Comparison of ENCODE assay signal across 16 mouse cellular contexts in the genomic region with DNA sequence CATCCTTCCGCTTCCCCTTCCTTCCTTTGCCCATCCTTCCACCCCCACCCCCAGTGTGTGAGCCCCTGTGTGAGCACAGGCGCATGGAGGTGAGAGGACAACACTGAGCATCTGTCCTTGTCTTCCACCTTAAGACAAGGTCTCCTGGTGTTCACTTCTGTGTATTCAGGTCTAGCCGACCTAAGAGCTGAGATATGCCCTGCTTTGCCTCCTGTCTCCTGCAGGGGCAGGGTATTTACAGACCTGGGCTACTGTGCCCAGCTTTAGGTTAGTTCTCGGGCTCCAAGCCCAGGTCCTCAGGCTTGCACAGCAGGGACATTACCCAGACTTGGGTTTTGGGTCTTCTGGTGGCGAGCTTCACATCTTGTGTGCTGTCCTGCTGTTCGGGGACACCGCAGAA. TPM values are rescaled to one million over a fixed set of nuclear protein-coding genes. Genes with fewer than 3 reads are reported as not detected.
A peak's percentile ranks its signal among the peaks of the same experiment; 100 is the strongest.
DNase-seq lines count a peak whose midpoint lies in the region; ATAC-seq and TF ChIP-seq lines count a peak whose summit lies in the region.
"Had no signal": no experiment of that assay in that cellular context is flagged by ENCODE, and none has a peak within 500 bp of the region (broad histone marks: within the 10 kb centered on the region; RNA-seq: fewer than 3 reads in every experiment).

No protein-coding gene starts in this region.

- H3K9me3 ChIP-seq in liver, postnatal 0 days (ENCODE audit: low read length), result no peaks in the 10 kb centered on the region
- no peaks in the 10 kb centered on the region for H3K9me3 ChIP-seq in liver, embryonic 11.5 days (ENCODE audit: control insufficient read depth, low read length)
- H3K9me3 ChIP-seq: hindbrain, embryonic 15.5 days; limb, embryonic 15.5 days; megakaryocyte, embryonic 14.5 days; neural tube, embryonic 13.5 days had no signal

- H3K27me3 ChIP-seq in liver, postnatal 0 days (ENCODE audit: insufficient read depth, low read length), result no peaks in the 10 kb centered on the region
- H3K27me3 ChIP-seq in liver, embryonic 11.5 days (replicated peaks; ENCODE audit: control insufficient read depth, insufficient read depth, low read length), result no peaks in the 10 kb centered on the region
- H3K27me3 ChIP-seq: hindbrain, embryonic 15.5 days; limb, embryonic 15.5 days; neural tube, embryonic 13.5 days had no signal

- H3K36me3 ChIP-seq in liver, postnatal 0 days (replicated peaks; ENCODE audit: insufficient read depth, low read length), result no peaks in the 10 kb centered on the region
- no peaks in the 10 kb centered on the region for H3K36me3 ChIP-seq in liver, embryonic 11.5 days (ENCODE audit: control insufficient read depth, insufficient read depth, low read length)
- H3K36me3 ChIP-seq: hindbrain, embryonic 15.5 days; limb, embryonic 15.5 days; neural tube, embryonic 13.5 days had no signal

- H3K4me2 ChIP-seq in liver, postnatal 0 days (ENCODE audit: low read depth, low read length), result no peak overlapping the region
- H3K4me2 ChIP-seq in liver, embryonic 11.5 days, result no peak overlapping the region
- H3K4me2 ChIP-seq: heart, embryonic 11.5 days; hindbrain, embryonic 15.5 days; limb, embryonic 15.5 days; neural tube, embryonic 13.5 days had no signal

- TF ChIP-seq CTCF in liver, postnatal 0 days (IDR thresholded peaks at IDR 0.05; ENCODE audit: low read depth), result peak; percentile 29

- DNase-seq in embryo, embryonic 11 days, result peak; percentile 38
- DNase-seq in embryo, embryonic 10 days (ENCODE audit: low spot score), result no peak
- no peak for DNase-seq in liver, postnatal 0 days
- DNase-seq in liver, embryonic 11.5 days (ENCODE audit: low spot score), result no peak
- peak; percentile 36 for DNase-seq in R1 (ENCODE audit: low read depth, low spot score)
- DNase-seq in mesoderm, embryonic 11.5 days (ENCODE audit: low read depth, low spot score), result peak; percentile 24
- DNase-seq in left cerebral cortex, postnatal 25 days (ENCODE audit: low spot score in 2 of 2), result no peak
- no peak for DNase-seq in cerebellum, postnatal 25 days
- DNase-seq: cerebellum, adult 2 months; kidney, postnatal 25 days; thymus, postnatal 36 days had no signal

- H3K4me3 ChIP-seq in liver, postnatal 0 days (ENCODE audit: low read depth, low read length), result no peak overlapping the region
- H3K4me3 ChIP-seq in liver, embryonic 11.5 days (ENCODE audit: low read depth, low read length), result no peak overlapping the region
- H3K4me3 ChIP-seq: hindbrain, embryonic 15.5 days; limb, embryonic 15.5 days; megakaryocyte, embryonic 14.5 days; neural tube, embryonic 13.5 days had no signal

- no peak overlapping the region for H3K27ac ChIP-seq in liver, postnatal 0 days (ENCODE audit: low read depth)
- no peak overlapping the region for H3K27ac ChIP-seq in liver, embryonic 11.5 days (ENCODE audit: low read depth, low read length)
- H3K27ac ChIP-seq: hindbrain, embryonic 15.5 days; limb, embryonic 15.5 days; neural tube, embryonic 13.5 days had no signal

- intact Hi-C loops in left cerebral cortex, postnatal 25 days (cut with DNase I), result no loop called here

- 56% methylated on average over 7 of the region's 7 CpGs for WGBS in liver, postnatal 0 days (ENCODE audit: insufficient replicate concordance)
- 58% methylated on average over 7 of the region's 7 CpGs for WGBS in liver, embryonic 11.5 days

- H3K9ac ChIP-seq in liver, postnatal 0 days (replicated peaks), result no peak overlapping the region
- H3K9ac ChIP-seq in liver, embryonic 11.5 days (ENCODE audit: low read depth, low read length), result no peak overlapping the region
- H3K9ac ChIP-seq: hindbrain, embryonic 15.5 days; limb, embryonic 15.5 days; neural tube, embryonic 13.5 days had no signal

- ATAC-seq in liver, postnatal 0 days, result no peak
- ATAC-seq in liver, embryonic 11.5 days (replicated peaks; ENCODE audit: low FRiP score), result no peak

- no peak for TF ChIP-seq EP300 in liver, postnatal 0 days (IDR thresholded peaks at IDR 0.05; ENCODE audit: low read depth)

- no peaks in the 10 kb centered on the region for H3K4me1 ChIP-seq in liver, postnatal 0 days (ENCODE audit: insufficient read depth)
- no peaks in the 10 kb centered on the region for H3K4me1 ChIP-seq in liver, embryonic 11.5 days (replicated peaks; ENCODE audit: control insufficient read depth, insufficient read depth, low read length)
- H3K4me1 ChIP-seq: hindbrain, embryonic 15.5 days; limb, embryonic 15.5 days; neural tube, embryonic 13.5 days had no signal

RNA-seq across cellular contexts. Expression of a gene that starts 22.2 kb away (rescaled TPM):
- 27.9 and 31.0 TPM in 2 replicates for polyA plus RNA-seq in liver, postnatal 0 days (2015; fragmentation: Nextera tagmentation; extraction: Ambion mirVana)
- polyA plus RNA-seq in liver, embryonic 11.5 days (2014; fragmentation: Nextera tagmentation; extraction: Ambion mirVana), result 62.4 and 65.3 TPM in 2 replicates
- total RNA-seq in left cerebral cortex, postnatal 25 days (2021), result 10 to 100 TPM; 49.4 to 49.5 TPM

RNA-seq across cellular contexts. Expression of a gene that starts 22.5 kb away (rescaled TPM):
- 0.19 TPM in 2 replicates for polyA plus RNA-seq in liver, postnatal 0 days (2015; fragmentation: Nextera tagmentation; extraction: Ambion mirVana)
- 0.22 TPM in 1 of 2 replicates, not detected in the other for polyA plus RNA-seq in liver, embryonic 11.5 days (2014; fragmentation: Nextera tagmentation; extraction: Ambion mirVana)
- 1 to 10 TPM; 3.9 to 4.4 TPM for total RNA-seq in left cerebral cortex, postnatal 25 days (2021)
- polyA plus RNA-seq: limb, embryonic 15.5 days had no signal

RNA-seq across cellular contexts. Expression of a gene that starts 30.7 kb away (rescaled TPM):
- 3.4 and 4.1 TPM in 2 replicates for polyA plus RNA-seq in liver, postnatal 0 days (2015; fragmentation: Nextera tagmentation; extraction: Ambion mirVana)
- polyA plus RNA-seq in liver, embryonic 11.5 days (2014; fragmentation: Nextera tagmentation; extraction: Ambion mirVana), result 11.9 and 13.2 TPM in 2 replicates
- total RNA-seq in left cerebral cortex, postnatal 25 days (2021), result 100 to 1,000 TPM; 113 to 119 TPM

Comparison
In these comparisons a context has a peak if more than half of its experiments do, and no peak if none do; other contexts are left out.
1. DNase-seq: peak in embryo, embryonic 11 days (single experiment), R1 (single experiment) and mesoderm, embryonic 11.5 days (single experiment); none in embryo, embryonic 10 days (single experiment), liver, postnatal 0 days (single experiment), liver, embryonic 11.5 days (single experiment), left cerebral cortex, postnatal 25 days (0 of 2) and cerebellum, postnatal 25 days (0 of 2).